Mouse (Mus musculus) small intestine, adult 2 months (tissue): ENCODE data around the gene Mob1b.

Experiments
- CTCF ChIP-seq: fragments of 200-500 bp; IDR thresholded peaks from 2 replicates; pipeline ENCODE4 v1.5.1; 2012; ENCODE audit warnings: low read depth, mild to moderate bottlenecking, control low read depth, inconsistent platforms, low read length, moderate library complexity, mixed read lengths; ENCODE audit not compliant: insufficient replicate concordance, insufficient read length; ENCODE audit errors: extremely low read depth
- POLR2A ChIP-seq: fragments of 200-500 bp; IDR thresholded peaks from 2 replicates; pipeline ENCODE4 v1.6.1; 2012; ENCODE audit warnings: low read depth, mild to moderate bottlenecking, control low read depth, inconsistent platforms, low read length, moderate library complexity

- TF ChIP-seq CTCF, result no peak
- TF ChIP-seq POLR2A, result no peak
Measured at GRCm38 (mm10) chr5:88685306-88685705, 35.3 kb upstream of the Mob1b start.
